Mouse (Mus musculus) mouse embryonic stem cell (cell line): ENCODE data around the gene Jazf1.

Experiments
- in situ Hi-C, 2 experiments: fragments of 300-500 bp; cut with MboI; formaldehyde crosslinking; loops; 1 replicate in 1 of 2; 3 replicates in 1 of 2; pipeline ENCODE4 v1.14.3; 2019 to 2020; ENCODE audit warnings: low sequenced_read_pairs in 2 of 2, low pct_unique_long_range_greater_than_20kb in 1 of 2, mixed read lengths in 1 of 2; ENCODE audit not compliant: unreplicated experiment in 1 of 2

Jazf1 gene

DNA sequence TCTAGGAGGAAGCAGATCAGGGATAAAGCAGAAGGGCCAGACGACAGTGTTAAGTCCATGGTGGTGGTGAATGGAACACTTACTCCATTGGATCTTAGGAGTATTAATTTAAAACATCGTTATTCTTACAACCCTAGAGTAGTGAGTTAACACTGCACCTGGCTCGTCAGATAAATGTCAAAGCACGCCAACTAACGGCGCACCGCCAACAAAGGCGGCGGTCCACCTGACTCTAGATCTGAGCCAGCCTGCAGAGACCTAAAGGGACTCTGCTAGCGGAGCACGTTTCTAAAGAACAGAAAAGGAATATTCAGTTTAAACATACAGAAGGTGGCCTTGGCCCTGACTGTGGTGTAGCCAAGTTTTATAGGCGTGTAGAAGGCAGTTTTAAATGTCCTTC, 139.1 kb downstream of the Jazf1 start:
- in situ Hi-C loops: no loop called here

DNA sequence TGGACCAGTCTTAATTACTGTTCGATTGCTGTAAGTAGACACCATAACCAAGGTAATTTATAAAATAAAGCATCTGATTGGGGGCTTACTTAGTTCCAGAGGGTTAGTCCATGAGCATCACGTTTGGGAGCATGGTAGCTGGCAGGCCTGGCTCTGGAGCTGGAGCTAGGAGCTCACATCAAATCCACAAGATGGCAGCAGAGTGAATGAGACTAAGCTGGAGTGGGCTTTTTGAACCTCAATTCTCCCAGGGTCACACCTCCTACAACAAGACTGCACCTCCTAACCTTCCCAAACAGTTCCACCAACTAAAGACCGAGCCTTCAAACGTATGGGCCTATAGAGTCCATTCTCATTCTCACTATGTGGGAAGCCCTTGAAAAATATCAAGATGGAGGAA, 141.5 kb downstream of the Jazf1 start:
- in situ Hi-C loops: no loop called here

DNA sequence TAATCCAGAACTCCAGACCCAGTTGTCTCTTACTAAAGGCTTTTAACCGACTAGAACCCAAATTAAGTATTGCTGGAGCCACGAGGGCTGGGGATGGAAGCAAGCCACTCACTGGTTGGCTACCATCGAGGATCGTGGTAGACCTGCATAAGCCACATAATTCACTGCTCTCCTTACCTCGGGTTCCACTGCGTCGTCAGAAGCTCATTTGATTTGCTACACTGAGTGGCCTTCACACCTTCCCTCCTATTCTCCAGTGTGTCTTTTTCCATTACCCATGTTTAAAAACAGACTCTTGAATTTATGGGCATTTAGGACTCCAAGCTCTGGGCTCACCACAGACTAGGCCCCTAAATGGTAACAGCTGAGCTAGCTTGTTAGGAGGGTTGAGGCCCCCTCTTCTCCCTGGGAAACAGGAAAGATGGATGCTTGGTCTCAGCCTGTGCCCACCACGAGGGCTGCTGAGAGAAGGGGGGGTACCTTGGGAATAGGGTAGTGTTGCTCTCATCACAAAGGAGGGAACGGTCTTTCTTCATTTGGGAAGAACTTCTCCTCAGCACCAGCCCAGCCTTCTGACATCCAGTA, 142.9 kb downstream of the Jazf1 start:
- in situ Hi-C loops: no loop called here

DNA sequence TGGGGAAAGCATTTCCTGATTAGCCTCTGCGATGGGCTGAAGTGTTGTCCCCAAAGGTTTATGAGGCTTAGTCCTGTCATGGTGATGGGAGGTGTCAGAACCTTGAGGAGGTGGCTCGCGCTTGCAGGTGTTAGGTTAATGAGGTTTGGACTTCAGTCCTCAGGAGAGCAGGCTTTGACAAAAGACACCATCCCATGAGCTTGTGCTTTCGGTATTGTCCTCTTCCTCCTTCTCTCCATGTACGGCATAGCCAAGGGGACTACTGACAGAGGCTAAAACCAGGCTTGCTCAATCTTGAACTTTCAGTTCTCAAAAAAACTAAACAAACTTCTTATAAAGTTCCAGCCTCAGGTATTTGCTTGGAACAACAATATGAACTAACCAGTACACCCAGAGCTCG, 147.2 kb downstream of the Jazf1 start:
- in situ Hi-C loops: loop anchor here in 1 of 2 experiments (25.0 kb wide), 1 partner anchor 659 kb away; the partner anchor contains the start of gene Hoxa13

DNA sequence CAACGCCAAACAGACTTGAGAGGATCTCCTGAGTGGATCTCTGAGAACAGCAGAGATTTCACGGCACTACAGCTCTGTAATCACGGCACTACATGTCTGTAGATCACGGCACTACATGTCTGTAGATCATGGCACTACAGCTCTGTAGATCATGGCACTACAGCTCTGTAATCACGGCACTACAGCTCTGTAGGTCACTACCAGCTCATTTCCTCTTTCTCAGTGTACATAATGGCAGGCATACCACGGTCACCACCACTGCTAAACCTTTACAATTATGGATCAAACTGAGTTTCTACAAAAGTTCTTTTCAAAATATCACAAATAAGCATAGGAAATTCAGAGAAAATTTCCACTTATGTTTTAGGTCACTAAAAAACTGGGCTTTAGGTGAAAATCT, 147.7 kb downstream of the Jazf1 start:
- in situ Hi-C loops: loop anchor here in 1 of 2 experiments (25.0 kb wide), 1 partner anchor 658 kb away; the partner anchor contains the start of gene Hoxa13

DNA sequence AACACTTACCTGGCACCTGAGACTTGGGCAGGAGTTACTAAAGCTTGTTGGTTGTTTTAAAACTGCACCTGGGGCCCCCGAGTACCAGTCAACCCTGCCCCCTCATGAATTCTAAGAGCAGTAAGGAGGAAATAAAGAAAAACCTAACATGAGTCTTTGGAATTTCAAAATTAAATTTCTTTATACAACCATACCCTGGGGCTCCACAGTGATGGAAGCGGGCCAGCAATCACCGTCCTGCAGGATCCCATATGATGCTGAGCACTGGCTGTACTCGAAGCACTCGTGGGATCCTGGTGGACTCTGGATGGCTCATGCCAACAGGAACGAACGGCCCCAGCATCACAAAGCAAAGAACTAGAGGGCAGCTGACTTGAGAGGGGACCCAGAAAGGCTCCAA, 149.0 kb downstream of the Jazf1 start:
- in situ Hi-C loops: loop anchor here in 1 of 2 experiments (25.0 kb wide), 1 partner anchor 657 kb away; the partner anchor contains the start of gene Hoxa13

DNA sequence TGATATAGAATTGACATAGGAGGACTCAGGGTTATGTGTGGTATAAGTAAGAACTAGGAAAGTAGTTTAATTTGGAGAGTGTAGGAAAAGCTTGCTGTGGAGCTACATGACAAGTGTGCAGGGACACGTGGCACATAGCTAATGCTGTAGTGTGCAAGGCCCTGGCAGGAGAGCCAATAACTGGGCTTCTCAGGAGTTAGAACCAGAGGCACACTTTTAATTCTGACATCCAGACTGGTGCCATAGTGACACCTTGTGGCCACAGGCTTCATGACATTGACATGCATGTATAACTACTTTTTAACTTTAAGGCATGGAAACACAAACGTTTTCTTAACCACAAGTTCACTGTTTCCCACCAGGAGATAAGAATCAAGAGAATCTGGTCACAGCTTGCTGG, 149.5 kb downstream of the Jazf1 start:
- in situ Hi-C loops: loop anchor here in 1 of 2 experiments (25.0 kb wide), 1 partner anchor 657 kb away; the partner anchor contains the start of gene Hoxa13

DNA sequence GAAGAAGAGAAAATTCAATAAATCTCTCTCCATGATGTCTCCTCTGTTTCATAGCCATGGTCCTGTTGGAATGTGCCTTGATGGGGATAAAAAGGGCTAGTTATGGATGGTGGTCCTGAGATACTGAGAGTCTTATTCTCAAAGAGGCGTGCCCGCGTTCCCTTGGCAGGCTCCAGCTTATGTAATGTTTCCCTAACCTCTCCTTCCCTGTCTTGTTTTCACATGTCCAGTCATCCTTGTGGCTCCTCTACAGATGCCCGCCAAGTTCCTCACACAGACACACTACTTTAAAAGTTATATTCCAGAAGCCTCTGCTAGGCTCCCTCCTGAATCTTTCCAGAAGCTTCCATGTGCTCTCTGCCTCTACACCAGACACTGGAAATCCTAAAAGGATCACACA, 151.0 kb downstream of the Jazf1 start:
- in situ Hi-C loops: loop anchor here in 1 of 2 experiments (25.0 kb wide), 1 partner anchor 655 kb away; the partner anchor contains the start of gene Hoxa13

DNA sequence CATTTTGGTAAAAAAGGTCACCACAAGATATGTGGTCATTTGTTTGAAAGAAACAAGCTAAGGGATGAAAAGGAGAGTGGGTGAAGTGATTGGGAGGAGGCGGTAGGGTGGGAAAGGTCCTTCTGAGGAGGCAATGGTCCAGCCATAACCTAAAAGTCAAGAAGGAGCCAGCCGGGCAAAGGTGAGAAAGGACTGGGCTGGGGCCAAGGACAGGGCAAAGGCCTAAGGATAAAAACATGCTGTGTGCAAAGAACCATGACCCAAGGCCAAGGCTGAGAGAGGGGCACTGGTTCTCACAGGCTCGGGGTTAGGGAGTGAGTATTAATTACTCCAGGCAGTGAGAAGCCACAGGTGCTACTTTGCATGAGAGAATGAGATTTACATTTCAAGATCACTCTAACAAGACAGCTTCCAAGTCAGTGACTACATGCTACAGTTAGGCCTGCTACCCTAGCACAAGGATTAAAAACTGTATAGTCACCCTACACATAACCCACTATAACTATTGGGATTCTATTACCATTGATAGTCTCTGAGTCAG, 151.5 kb downstream of the Jazf1 start:
- in situ Hi-C loops: loop anchor here in 1 of 2 experiments (25.0 kb wide), 1 partner anchor 655 kb away; the partner anchor contains the start of gene Hoxa13

DNA sequence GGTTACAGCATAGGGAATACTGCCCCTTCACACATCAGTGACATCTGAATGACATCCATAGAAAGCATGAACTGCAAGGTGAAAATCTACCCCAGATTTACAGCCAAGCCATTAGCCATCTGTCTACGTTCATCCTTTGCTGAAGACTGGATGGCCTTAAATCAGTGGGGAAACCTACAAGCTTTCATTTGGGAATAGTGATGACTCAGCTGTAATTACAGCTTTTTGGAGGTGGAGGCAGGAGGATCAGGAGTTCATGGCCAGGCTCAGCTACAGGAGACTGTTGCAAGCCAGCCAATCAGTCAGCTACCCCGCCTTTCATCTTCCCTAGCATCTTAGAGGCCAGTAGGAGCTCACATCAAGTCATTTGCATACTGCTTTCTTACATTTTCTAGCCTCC, 153.5 kb downstream of the Jazf1 start:
- in situ Hi-C loops: loop anchor here in 1 of 2 experiments (25.0 kb wide), 1 partner anchor 653 kb away; the partner anchor contains the start of gene Hoxa13

DNA sequence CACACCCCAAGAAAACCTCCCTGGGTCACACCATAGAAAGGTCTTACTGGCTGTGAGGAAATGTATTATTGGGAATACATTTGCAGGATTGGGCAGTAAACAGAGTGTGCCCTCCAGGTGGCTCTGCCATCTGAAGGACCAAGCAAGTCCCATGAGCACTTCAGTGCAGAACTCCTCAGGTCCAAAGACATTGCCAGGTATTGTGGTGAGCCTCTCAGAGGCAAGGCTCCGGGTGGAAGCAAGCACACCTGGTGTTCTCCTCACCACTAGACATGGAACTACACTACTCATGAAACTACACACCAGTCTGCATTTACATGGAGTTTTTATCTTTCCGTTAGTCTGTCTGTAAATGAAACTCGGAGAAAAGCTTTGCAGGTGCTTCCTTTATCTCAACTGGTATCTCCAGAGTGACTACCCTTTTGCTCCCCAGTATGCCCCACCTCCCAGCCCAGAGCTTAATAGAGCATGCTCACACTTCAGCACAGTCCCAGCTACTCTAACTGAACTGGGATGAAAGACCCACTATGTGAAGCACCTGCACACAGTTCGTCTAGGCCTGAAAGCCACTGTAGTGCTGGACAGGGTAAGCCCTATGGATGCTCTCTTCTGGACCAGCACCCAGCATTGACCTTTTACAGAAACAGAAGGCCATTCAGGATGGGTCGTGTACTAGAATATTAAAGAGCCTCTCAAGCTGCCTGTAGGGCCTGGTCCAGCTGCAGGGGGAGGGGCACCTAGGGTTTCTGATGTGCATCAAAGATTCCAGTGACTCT, 156.1 kb downstream of the Jazf1 start:
- in situ Hi-C loops: loop anchor here in 1 of 2 experiments (25.0 kb wide), 1 partner anchor 650 kb away; the partner anchor contains the start of gene Hoxa13

DNA sequence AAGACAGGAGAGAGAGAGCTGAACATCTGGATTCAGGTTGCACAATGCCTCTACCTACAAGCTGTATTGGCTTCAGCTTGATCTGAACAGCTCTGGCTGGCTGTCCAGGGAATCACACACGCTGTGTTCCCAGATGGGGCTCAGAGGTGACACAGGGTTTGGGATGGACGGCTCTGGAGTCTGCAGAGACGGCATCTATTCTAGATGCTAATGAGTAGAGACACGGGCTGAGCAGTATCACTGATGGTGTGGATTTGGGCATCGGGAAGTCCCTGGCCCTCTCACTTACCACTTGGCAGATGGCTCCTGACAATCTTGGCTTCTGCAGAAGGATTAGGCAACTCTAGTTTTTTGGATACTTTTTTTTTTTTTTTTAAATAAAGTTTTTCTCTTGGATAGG, 161.6 kb downstream of the Jazf1 start:
- in situ Hi-C loops: loop anchor here in 1 of 2 experiments (25.0 kb wide), 1 partner anchor 644 kb away; the partner anchor contains the start of gene Hoxa13

DNA sequence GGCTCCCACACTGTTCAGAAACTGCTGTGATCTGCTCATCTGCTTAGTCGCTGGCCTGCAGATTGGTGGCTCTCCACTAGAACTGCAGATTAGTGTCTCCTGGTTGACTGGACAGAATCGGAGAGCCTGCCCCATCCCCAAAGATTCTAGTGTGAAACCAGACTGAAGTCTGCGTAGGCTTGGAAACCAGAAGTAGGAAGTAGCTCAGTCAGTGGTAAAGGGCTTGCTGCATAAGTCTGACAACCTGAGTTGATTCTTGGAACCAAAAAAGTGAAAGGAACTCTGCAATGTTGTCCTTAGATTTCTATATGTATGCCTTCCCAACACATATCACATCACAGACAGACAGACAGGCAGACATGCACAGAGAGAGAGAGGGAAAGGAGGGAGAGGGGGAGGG, 163.3 kb downstream of the Jazf1 start:
- in situ Hi-C loops: loop anchor here in 1 of 2 experiments (25.0 kb wide), 1 partner anchor 643 kb away; the partner anchor contains the start of gene Hoxa13

DNA sequence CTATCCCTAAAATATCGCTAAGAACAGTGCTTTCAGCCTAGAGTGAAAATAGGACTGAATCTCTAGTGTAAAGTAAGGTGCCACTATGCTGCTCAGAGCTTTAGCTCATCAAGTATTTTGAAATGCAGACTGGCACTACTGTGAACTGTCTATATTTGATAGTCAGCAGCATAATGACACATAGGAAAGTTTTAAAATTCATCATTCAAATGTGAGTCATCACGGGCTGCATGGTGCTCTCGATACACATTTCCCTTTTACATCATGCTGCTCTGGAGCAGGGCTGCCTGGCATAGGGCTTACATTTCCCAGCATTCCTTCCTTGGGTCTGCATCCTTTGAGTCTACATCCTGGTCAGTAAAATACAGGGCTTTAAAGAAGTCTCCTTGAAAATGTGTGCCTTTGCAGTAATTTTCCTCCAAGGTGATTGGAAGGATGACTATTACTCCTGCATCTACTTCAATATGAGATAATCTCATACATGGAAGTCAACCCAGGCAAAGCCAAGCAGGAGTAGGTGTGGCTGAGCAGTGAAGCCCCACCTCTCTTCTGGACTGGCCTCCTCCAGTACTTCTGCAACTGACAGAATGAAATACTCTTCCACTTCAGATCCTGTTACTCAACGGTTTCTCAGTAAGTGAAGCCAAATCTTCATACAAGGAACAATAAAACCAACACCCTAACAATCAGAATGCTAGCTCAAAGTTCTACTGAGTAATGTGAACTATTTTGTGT, 165.0 kb downstream of the Jazf1 start:
- in situ Hi-C loops: loop anchor here in 1 of 2 experiments (25.0 kb wide), 1 partner anchor 641 kb away; the partner anchor contains the start of gene Hoxa13

DNA sequence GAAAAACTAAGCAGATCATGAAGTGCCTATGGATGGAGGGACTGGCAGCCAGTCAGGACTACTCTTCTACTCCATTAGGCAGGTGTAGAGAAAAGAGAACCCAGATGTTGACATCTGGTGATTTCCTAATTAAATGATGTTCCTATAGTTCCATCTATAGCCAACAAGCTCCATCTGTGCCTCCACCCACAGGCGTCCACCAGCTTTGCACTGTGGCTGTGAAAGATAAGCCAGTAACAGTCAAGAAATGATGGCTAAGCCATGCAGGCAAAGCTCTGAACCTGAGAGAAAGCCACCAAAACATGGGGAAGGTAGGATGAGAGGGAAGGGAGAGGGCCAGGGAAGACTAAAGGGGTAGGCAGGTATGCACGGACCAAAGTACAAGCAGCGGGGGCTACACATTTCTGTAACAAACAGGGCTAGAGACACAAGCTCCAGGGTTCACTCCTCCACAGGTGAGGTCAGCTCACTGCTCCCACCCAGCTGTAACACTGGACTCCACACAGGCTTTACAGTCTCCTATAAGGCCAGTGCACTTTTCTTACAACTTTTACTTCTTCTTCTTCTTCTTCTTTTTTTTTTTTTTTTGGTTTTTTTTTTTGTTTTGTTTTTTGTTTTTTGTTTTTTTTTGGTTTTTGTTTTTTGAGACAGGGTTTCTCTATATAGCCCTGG, 168.7 kb downstream of the Jazf1 start:
- in situ Hi-C loops: loop anchor here in 1 of 2 experiments (25.0 kb wide), 1 partner anchor 637 kb away; the partner anchor contains the start of gene Hoxa13

DNA sequence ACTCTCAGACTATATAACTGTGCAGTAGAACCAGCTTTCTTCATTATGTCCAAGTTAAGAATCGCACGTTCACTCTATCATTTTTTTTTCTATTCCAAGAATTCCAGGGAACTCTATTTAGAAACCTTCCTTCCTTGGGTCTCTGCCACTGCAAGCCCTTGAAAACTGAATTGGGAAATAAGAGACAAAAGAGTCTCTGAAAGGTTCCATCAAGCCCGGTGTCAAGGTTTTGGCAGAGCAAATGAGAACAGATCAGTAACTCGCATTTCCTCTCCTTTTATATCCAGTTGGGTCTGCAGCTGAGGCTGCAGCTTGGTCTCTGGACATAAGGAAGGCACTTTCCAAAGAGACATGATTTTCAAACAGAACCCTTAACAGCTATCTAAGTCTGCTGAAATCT, 173.4 kb downstream of the Jazf1 start:
- in situ Hi-C loops: no loop called here

DNA sequence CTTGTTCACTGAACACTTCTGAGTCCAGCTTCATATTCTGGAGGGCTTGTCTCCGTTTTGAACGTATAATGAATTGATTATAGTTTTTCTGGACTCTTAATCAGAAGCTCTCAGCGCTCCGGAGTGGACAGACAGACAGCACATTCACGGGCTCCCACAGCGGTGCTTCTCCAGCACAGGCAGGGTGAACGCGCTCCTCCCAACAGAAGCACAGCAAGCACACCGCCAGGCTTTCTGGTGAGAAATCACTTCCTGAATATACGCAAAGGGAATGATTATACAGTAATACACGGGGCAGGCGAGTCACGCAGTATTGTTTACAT, 174.0 kb downstream of the Jazf1 start:
- in situ Hi-C loops: no loop called here
